Mouse (Mus musculus) midbrain, embryonic 11.5 days (tissue): Measurements from ENCODE around the gene Tbc1d10a. TPM values are rescaled to one million over a fixed set of nuclear protein-coding genes. Genes with fewer than 3 reads are reported as not detected.

ENCODE experiments used
- ATAC-seq: fragments of 200-750 bp; cut with Nextera tagmentation; 2 replicates; pipeline ENCODE4 v1.8.0; 2017; ENCODE audit warnings: moderate TSS enrichment, moderate library complexity; ENCODE audit not compliant: low FRiP score
- DNase-seq: peaks from one replicate; pipeline ENCODE4 v3.0.0; 2015; ENCODE audit warnings: low spot score; ENCODE audit errors: missing footprints
- H3K27ac ChIP-seq: fragments of 300-500 bp; sonication (generic); 2 replicates; pipeline ENCODE4 v1.5.1; 2014; ENCODE audit warnings: low read depth, low read length
- H3K27me3 ChIP-seq: fragments of 300-500 bp; sonication (generic); 2 replicates; pipeline ENCODE4 v1.6.1; 2014; ENCODE audit warnings: mild to moderate bottlenecking, low read length, moderate library complexity, mixed read lengths; ENCODE audit not compliant: control insufficient read depth, insufficient read depth
- H3K36me3 ChIP-seq: fragments of 300-500 bp; sonication (generic); 2 replicates; pipeline ENCODE4 v1.6.1; 2014; ENCODE audit warnings: mild to moderate bottlenecking, low read length, moderate library complexity, mixed read lengths; ENCODE audit not compliant: control insufficient read depth, insufficient read depth
- H3K4me1 ChIP-seq: fragments of 300-500 bp; sonication (generic); 2 replicates; pipeline ENCODE4 v1.6.1; 2014; ENCODE audit warnings: low read length; ENCODE audit not compliant: control insufficient read depth, insufficient read depth
- H3K4me2 ChIP-seq: fragments of 300-500 bp; sonication (generic); 2 replicates; pipeline ENCODE4 v1.6.1; 2014; ENCODE audit warnings: mild to moderate bottlenecking, moderate library complexity
- H3K4me3 ChIP-seq: fragments of 300-500 bp; sonication (generic); 2 replicates; pipeline ENCODE4 v1.5.1; 2014; ENCODE audit warnings: low read depth, low read length
- H3K9ac ChIP-seq: fragments of 300-500 bp; sonication (generic); 2 replicates; pipeline ENCODE4 v1.6.1; 2014; ENCODE audit warnings: low read length
- H3K9me3 ChIP-seq: fragments of 300-500 bp; sonication (generic); 2 replicates; pipeline ENCODE4 v1.6.1; 2016; ENCODE audit warnings: low read length; ENCODE audit not compliant: control insufficient read depth
- WGBS: fragments of 180-500 bp; shearing (Covaris S2); extraction: QIAGEN DNeasy Blood & Tissue Kit; methylation state at CpG from one replicate; pipeline ENCODE4 v1.1.7; 2014; 5-methylcytosine and 5-hydroxymethylcytosine counted together
- polyA plus RNA-seq: library from polyadenylated mRNA; unstranded; fragments of >200 nt; fragmentation: Nextera tagmentation; extraction: Ambion mirVana; gene quantifications from 2 replicates; pipeline ENCODE4 v1.2.1, GENCODE M21; 2014

Gene Tbc1d10a
- polyA plus RNA-seq, 1 experiment from 2014 or later, result 17.3 TPM

- H3K9ac ChIP-seq, result no peak overlapping the region
- 0 out of 2 replicates have a peak, but pooled peaks cover under 1% of the 10 kb centered on the region for H3K4me1 ChIP-seq
- ATAC-seq (no peak), DNase-seq (no peak)
- no peak overlapping the region for H3K27ac ChIP-seq
- no peak overlapping the region for H3K4me2 ChIP-seq
- H3K9me3 ChIP-seq, result no peaks in the 10 kb centered on the region
- no peak overlapping the region for H3K4me3 ChIP-seq
- H3K36me3 ChIP-seq, result no peaks in the 10 kb centered on the region
- 26% methylated on average over 5 of the region's 7 CpGs for WGBS
- H3K27me3 ChIP-seq, result peaks cover 8% of the 10 kb centered on the region; the same call in 1 of the 2 replicates
Observed at GRCm38 (mm10) chr11:4223393-4224188, 37.0 kb downstream of the Tbc1d10a start.

- no peak overlapping the region for H3K27ac ChIP-seq
- H3K9me3 ChIP-seq, result no peaks in the 10 kb centered on the region
- H3K4me1 ChIP-seq, result no peaks in the 10 kb centered on the region
- no peak for ATAC-seq
- no peak overlapping the region; the same call in 1 of the 2 replicates for H3K9ac ChIP-seq
- no peak overlapping the region for H3K4me2 ChIP-seq
- no peak overlapping the region for H3K4me3 ChIP-seq
- 48% methylated on average over 2 of the region's 2 CpGs for WGBS
- peaks cover 2% of the 10 kb centered on the region; the same call in 1 of the 2 replicates for H3K27me3 ChIP-seq
- no peaks in the 10 kb centered on the region for H3K36me3 ChIP-seq
- DNase-seq, result no peak
Observed at GRCm38 (mm10) chr11:4224223-4224622, 37.6 kb downstream of the Tbc1d10a start.

GRCm38 (mm10) chr11:4226569-4227325 lies 40.2 kb downstream of the Tbc1d10a start:
- no peaks in the 10 kb centered on the region for H3K36me3 ChIP-seq

GRCm38 (mm10) chr11:4228463-4228862 lies 41.9 kb downstream of the Tbc1d10a start:
- ATAC-seq, result no peak
- Histone ChIP-seq H3K4me1 (no peaks in the 10 kb centered on the region), H3K9ac (no peak overlapping the region), H3K4me3 (no peak overlapping the region), H3K4me2 (no peak overlapping the region), H3K36me3 (no peaks in the 10 kb centered on the region), H3K27me3 (no peaks in the 10 kb centered on the region), H3K27ac (no peak overlapping the region), H3K9me3 (no peaks in the 10 kb centered on the region)
- no peak for DNase-seq
- 58% methylated on average over 8 of the region's 8 CpGs for WGBS

More at GRCm38 (mm10) chr11:4226569-4227325, 40.2 kb downstream of the Tbc1d10a start:
- no peak overlapping the region for H3K4me3 ChIP-seq
- no peak overlapping the region for H3K9ac ChIP-seq
- no peak for DNase-seq
- H3K27ac ChIP-seq, result no peak overlapping the region
- H3K9me3 ChIP-seq, result no peaks in the 10 kb centered on the region
- 79% methylated on average over 5 of the region's 5 CpGs for whole genome bisulfite sequencing
- ATAC-seq, result no peak
- no peak overlapping the region for H3K4me2 ChIP-seq
- no peaks in the 10 kb centered on the region for H3K4me1 ChIP-seq
- no peaks in the 10 kb centered on the region for H3K27me3 ChIP-seq

- ATAC-seq (no peak), DNase-seq (peak; percentile 64)
- no peak overlapping the region for H3K27ac ChIP-seq
- no peak overlapping the region for H3K4me2 ChIP-seq
- no peaks in the 10 kb centered on the region for H3K9me3 ChIP-seq
- WGBS, result 55% methylated on average over 4 of the region's 4 CpGs
- H3K36me3 ChIP-seq, result no peaks in the 10 kb centered on the region
- H3K4me3 ChIP-seq, result no peak overlapping the region
- H3K9ac ChIP-seq, result no peak overlapping the region
- H3K4me1 ChIP-seq, result no peaks in the 10 kb centered on the region
- H3K27me3 ChIP-seq, result no peaks in the 10 kb centered on the region
Observed at GRCm38 (mm10) chr11:4229841-4230240, 43.3 kb downstream of the Tbc1d10a start.

GRCm38 (mm10) chr11:4231435-4231834 lies 44.8 kb downstream of the Tbc1d10a start:
- H3K4me2 ChIP-seq, result no peak overlapping the region
- H3K9ac ChIP-seq, result no peak overlapping the region
- H3K4me1 ChIP-seq, result no peaks in the 10 kb centered on the region
- DNase-seq, result peak; percentile 14
- H3K27me3 ChIP-seq, result no peaks in the 10 kb centered on the region
- WGBS, result 96% methylated on average over 2 of the region's 2 CpGs
- no peaks in the 10 kb centered on the region for H3K9me3 ChIP-seq
- H3K4me3 ChIP-seq, result no peak overlapping the region
- no peak for ATAC-seq
- H3K27ac ChIP-seq, result no peak overlapping the region
- no peaks in the 10 kb centered on the region for H3K36me3 ChIP-seq

GRCm38 (mm10) chr11:4232644-4233043 lies 46.1 kb downstream of the Tbc1d10a start:
- Histone ChIP-seq H3K4me2 (no peak overlapping the region), H3K4me1 (no peaks in the 10 kb centered on the region), H3K27ac (no peak overlapping the region), H3K4me3 (no peak overlapping the region), H3K36me3 (no peaks in the 10 kb centered on the region), H3K27me3 (no peaks in the 10 kb centered on the region), H3K9ac (no peak overlapping the region), H3K9me3 (no peaks in the 10 kb centered on the region)
- ATAC-seq (no peak), DNase-seq (peak; percentile 69)
- WGBS, result 78% methylated on average over 12 of the region's 12 CpGs

- H3K4me3 ChIP-seq, result no peak overlapping the region
- no peaks in the 10 kb centered on the region for H3K9me3 ChIP-seq
- ATAC-seq (no peak), DNase-seq (peak; percentile 26)
- H3K4me2 ChIP-seq, result no peak overlapping the region
- H3K27ac ChIP-seq, result no peak overlapping the region
- H3K9ac ChIP-seq, result no peak overlapping the region
- 90% methylated on average over 6 of the region's 6 CpGs for WGBS
- H3K27me3 ChIP-seq, result no peaks in the 10 kb centered on the region
- H3K4me1 ChIP-seq, result no peaks in the 10 kb centered on the region
- H3K36me3 ChIP-seq, result no peaks in the 10 kb centered on the region
Observed at GRCm38 (mm10) chr11:4235052-4235655, 48.6 kb downstream of the Tbc1d10a start.
